Mouse (Mus musculus) cerebellum, postnatal 36 days (tissue): ENCODE data around the gene C2cd4b.

ENCODE experiments used
- DNase-seq, 2 experiments: peaks; one replicate each; pipeline ENCODE4 v3.0.0; 2021 to 2022; ENCODE audit warnings: mixed read lengths in 2 of 2

The C2cd4b gene

DNA sequence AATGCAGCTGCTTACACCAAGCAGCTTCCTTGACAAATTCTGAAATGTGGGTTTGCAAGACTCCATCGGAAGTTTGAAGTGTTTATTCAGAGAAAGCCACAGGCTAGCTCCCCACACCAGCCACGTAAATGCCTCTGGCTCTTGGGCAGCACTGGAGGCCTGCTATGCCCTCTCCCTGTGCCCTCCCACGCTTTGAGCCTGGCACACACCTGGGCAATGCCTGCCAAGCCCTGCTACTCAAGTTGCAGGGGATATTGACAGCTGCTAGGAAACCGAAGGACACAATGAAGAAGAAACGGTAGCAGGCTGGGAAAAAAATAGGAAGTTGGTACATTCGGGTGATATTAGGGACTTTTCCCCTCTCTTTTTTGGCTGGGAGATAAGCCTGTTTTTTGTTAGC, 15.0 kb downstream of the C2cd4b start:
- DNase-seq = no peak

DNA sequence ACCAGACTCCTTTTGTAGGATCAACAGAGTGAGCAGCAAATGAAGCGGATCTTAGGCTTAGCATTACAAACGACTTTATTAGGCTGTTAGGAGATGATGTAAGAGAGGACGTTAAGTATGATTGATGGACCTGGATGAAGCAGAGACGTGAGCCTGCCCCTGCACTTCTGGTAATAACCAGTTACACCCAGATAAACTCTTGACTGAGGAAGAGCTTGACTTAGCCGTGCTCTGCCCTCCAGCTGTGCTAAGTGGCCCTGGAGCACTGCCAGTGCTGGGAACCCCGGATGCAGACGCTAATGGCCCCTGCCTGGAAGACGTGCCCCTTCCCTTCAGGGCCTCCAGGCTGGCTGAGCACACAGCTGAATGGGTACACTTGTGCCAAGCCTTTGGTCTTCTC, 19.3 kb downstream of the C2cd4b start:
- no peak for DNase-seq

DNA sequence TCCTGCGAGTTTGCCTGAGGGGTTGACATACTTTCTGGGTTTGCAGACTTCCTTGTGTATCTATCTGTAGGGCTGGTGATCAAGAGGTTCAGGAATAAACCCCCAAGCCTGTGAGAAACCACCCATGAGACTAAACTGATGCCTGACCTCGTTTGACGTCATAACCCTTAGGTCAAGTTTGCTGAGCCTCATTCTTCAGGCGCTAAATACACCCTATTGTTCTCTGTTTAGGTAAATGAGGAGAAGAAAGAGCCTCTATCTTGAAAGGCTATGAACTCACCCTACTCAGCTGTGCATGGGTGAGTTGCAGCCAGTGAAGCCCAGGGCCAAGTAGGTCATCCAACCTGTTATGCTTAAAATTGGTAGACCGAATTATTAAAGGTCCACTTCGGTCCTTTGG, 23.5 kb downstream of the C2cd4b start:
- no peak for DNase-seq

- no peak for DNase-seq
These were observed 24.2 kb downstream of the C2cd4b start for GRCm38 (mm10) chr9:67783464-67783863.

- no peak for DNase-seq
These were observed 24.7 kb downstream of the C2cd4b start for GRCm38 (mm10) chr9:67783925-67784324.

DNA sequence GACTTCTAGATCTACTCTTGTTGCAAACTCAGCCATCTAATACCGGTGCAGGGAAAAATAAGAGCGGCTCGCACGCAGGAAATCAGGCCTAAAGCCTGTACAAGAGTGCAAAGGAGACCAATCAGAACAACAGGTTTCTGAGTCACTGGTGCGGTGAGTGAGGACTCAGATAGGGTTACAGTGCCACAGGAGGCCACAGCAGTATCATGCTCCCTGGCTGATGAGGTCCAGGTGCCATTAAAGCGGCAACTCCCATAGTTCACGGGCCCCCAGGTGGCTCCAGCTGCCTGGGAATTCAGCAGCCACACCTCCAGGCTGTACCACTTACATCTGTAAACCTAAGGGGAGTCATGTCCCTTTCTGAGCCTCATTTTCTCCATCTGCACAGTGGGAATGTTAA, 27.1 kb downstream of the C2cd4b start:
- no peak for DNase-seq

GRCm38 (mm10) chr9:67787671-67788070, 28.4 kb downstream of the C2cd4b start:
- DNase-seq = no peak

DNA sequence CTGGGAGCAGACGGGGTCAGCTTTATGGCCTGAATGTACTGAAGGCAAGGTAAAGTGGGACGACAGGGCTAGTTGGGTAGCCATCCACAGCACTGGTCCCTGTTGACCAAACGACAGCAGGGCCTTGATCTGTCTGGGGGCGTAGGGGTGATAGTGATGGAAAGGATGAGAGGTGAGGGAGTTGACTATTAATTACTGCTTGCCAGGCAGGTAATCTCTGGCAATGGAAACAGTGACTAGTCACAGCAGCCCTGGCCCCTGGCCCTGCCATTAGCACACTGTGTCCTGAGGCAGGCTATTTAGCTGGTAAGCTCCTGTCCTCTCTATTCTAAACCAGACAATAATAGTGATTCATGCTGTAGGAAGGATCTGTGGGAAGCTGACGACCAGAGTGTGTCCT, 33.2 kb downstream of the C2cd4b start:
- DNase-seq = no peak

GRCm38 (mm10) chr9:67793501-67793900, 34.3 kb downstream of the C2cd4b start:
- no peak for DNase-seq

DNA sequence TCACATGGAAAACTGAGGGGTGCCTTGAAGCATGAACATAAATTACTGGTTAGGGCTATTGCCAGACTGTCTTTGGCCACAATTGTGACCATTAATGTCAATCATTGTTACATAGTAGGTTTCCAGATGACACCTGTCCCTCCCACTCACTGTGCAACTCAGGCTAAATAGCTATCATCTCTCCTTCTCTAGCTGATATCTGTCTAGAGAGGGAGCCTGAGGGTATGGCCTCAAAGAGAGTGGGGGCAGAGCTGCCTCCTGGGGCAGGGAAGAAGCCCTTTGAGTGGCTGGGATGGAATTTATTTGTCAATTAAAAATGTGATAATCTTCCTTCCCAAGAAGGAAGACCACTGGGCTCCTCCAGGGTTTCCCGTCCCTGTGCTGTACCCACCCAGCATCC, 35.0 kb downstream of the C2cd4b start:
- no peak for DNase-seq

DNA sequence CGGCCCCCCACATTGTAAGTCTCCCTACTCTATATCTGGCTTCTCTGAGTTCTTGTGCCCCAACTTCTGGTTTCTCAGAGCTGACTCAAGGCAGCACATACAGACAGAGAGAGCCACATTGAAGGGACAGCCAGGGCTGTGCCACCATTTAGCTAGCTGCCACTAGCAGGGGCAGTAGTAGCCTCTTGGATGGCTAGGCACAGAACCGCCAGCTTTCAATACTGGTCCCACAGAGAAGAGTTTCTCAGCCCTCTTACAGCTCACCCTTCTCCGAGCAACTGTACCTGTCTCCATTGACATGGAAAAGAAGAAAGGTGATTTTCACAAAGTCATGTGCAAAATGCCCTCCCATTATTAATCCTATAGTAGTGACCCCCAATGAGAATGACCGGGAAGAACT, 35.4 kb downstream of the C2cd4b start:
- DNase-seq = no peak

- peak in 1 of 2 experiments; percentile 4 for DNase-seq
These were observed 36.0 kb downstream of the C2cd4b start for GRCm38 (mm10) chr9:67795205-67795675.

GRCm38 (mm10) chr9:67799078-67799819, 40.0 kb downstream of the C2cd4b start:
- no peak for DNase-seq

DNA sequence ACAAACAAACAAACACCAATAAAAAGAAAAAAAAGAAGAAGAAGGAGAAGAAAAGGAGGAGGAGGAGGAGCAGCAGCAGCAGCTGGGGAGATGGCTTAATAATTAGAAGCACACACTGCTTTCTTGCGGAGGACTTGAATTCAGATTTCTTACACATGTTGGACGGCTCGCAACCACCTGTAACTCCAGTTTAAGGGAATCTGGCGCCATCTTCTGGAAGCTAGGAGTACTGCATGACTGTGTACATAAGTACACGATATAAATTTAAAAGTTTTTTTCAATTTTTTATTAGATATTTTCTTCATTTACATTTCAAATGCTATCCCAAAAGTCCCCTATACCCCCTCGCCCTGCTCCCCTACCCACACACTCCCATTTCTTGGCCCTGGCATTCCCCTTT, 43.0 kb downstream of the C2cd4b start:
- DNase-seq = peak; percentile 50 to 68

DNA sequence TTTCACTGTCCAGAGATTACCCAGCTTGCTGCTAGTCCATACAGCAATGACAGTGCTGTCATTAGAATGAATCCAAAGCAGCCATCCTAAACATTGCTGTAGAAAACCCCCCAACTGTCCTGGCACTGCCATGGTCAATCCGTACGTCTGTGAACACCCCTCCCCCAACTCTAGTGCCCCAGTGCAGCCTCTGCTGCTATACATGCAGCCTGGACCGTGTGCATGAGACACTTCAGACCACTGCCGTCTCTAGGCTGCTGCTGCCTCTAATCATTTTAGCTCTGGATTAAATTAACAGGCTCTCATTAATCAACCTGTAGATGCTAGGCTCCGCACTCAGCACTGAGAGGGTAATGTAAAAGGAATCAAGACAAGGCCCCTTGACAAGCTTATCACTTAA, 47.8 kb downstream of the C2cd4b start:
- no peak for DNase-seq

DNA sequence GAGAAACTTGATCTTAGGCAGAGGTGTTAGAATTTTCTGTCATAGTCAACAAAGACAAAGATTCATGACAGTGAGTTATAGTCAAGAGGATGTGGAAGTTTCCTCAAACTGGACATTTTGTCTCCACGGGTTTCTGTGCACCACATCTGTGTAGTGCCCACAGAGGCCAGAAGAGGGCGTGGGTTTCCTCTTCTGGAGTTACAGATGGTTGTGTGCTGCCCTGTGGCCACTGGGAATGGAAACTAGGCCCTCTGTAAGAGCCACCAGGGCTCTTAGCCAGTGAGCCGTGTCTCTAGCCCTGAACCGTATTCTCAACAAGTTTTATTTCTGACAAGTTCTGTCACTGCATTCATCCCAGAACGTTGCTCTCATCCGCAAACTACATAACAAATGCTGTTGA, 51.3 kb downstream of the C2cd4b start:
- no peak for DNase-seq
